ENCODE assay signal across 8 mouse cellular contexts in the genomic region with DNA sequence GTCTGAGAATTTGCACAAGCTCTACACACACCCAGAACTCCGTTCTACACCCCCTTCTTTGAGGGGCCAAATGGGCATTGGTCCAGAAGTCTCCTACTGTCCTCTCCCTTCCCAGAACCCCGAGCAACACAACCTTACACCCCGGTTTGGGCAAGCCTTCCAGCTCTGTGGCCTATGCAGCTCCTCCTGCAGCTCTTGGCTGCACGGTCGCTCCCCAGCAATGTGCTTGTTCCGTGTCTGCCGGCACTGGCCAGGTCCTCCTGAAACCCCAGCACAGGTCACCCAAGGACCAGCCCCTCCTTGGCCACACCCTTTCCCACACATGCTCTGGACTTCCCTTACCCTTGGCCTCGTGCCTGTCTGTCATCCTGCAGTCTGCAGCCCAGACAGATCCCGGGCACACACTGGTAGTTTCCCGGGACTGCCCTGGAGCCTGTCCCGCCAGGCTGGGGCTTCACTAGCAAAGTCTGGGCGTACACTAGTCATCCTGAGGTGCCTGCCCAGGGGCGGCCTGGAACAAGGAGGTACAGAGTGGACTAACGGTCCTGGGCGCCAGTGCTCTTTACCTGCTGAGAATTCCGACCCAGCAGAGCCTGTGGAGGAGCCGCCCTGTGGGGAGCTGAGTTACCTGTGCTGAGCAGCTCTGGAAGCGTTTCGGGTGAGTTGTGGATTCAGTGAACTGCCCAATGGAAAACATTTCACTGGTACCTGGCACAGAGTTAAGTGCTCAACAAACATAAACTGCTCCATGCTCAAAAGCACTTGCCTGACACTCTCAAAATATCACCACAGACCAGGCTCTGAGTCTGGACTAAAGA. TPM values are rescaled to one million over a fixed set of nuclear protein-coding genes. Genes with fewer than 3 reads are reported as not detected.
DNase-seq lines count a peak whose midpoint lies in the region; ATAC-seq and TF ChIP-seq lines count a peak whose summit lies in the region.

No protein-coding gene starts in this region.

- peaks cover 4% of the 10 kb centered on the region; the same call in 1 of the 2 replicates for H3K36me3 ChIP-seq in limb, embryonic 15.5 days
- H3K36me3 ChIP-seq in stomach, postnatal 0 days (ENCODE audit: control insufficient read depth, insufficient read depth, low read length), result 0 out of 2 replicates have a peak, but pooled peaks cover 2% of the 10 kb centered on the region

- H3K27ac ChIP-seq in limb, embryonic 15.5 days, result peak overlapping the region; percentile 79
- H3K27ac ChIP-seq in stomach, postnatal 0 days (replicated peaks), result peak overlapping the region; percentile 79

- H3K4me2 ChIP-seq in limb, embryonic 15.5 days, result peak overlapping the region; percentile 20; the same call in 1 of the 2 replicates
- peak overlapping the region; percentile 26 for H3K4me2 ChIP-seq in stomach, postnatal 0 days (replicated peaks; ENCODE audit: low read depth)

- no peak for TF ChIP-seq CTCF in stomach, postnatal 0 days (IDR thresholded peaks at IDR 0.05; ENCODE audit: low read depth)

- TF ChIP-seq EP300 in stomach, postnatal 0 days (optimal IDR thresholded peaks at IDR 0.05), result no peak

- no peaks in the 10 kb centered on the region for H3K27me3 ChIP-seq in limb, embryonic 15.5 days
- H3K27me3 ChIP-seq in stomach, postnatal 0 days (ENCODE audit: control insufficient read depth, insufficient read depth, low read length), result no peaks in the 10 kb centered on the region

- ATAC-seq in limb, embryonic 15.5 days (ENCODE audit: insufficient number of reproducible peaks, low FRiP score, low TSS enrichment, low read depth), result no peak
- ATAC-seq in stomach, postnatal 0 days (ENCODE audit: low FRiP score, low TSS enrichment), result peak; percentile 70

- peaks cover 95% of the 10 kb centered on the region for H3K4me1 ChIP-seq in limb, embryonic 15.5 days
- H3K4me1 ChIP-seq in stomach, postnatal 0 days (replicated peaks; ENCODE audit: control insufficient read depth, insufficient read depth), result peaks cover 39% of the 10 kb centered on the region

- intact Hi-C loops in heart, postnatal 14 days (cut with DNase I), result loop anchor here (5.0 kb wide), 1 partner anchor 39 kb away; no protein-coding TSS in a partner anchor

- WGBS in limb, embryonic 15.5 days, result 46% methylated on average over 19 of the region's 19 CpGs
- 30% methylated on average over 19 of the region's 19 CpGs for WGBS in stomach, postnatal 0 days

- no peaks in the 10 kb centered on the region for H3K9me3 ChIP-seq in limb, embryonic 15.5 days
- H3K9me3 ChIP-seq in stomach, postnatal 0 days (ENCODE audit: control insufficient read depth, low read length), result no peaks in the 10 kb centered on the region

- H3K9ac ChIP-seq in limb, embryonic 15.5 days, result no peak overlapping the region
- H3K9ac ChIP-seq in stomach, postnatal 0 days (ENCODE audit: low read length), result peak overlapping the region; percentile 18; the same call in 1 of the 2 replicates

- peak; percentile 35 for DNase-seq in ovary, postnatal 36 days (ENCODE audit: low spot score)
- no peak for DNase-seq in ovary, adult 18-20 months (ENCODE audit: low spot score)
- DNase-seq in fibroblast of lung, adult 2 months (ENCODE audit: low read depth), result peak; percentile 77
- DNase-seq in heart, postnatal 14 days, result peak; percentile 63 to 77
- peak; percentile 70 for DNase-seq in stomach, postnatal 0 days (ENCODE audit: low spot score)
- no peak for DNase-seq in right cerebral cortex, adult 18-20 months
- no peak for DNase-seq in layer of hippocampus, postnatal 14 days (ENCODE audit: low spot score in 2 of 2)

- no peak overlapping the region for H3K4me3 ChIP-seq in limb, embryonic 15.5 days
- H3K4me3 ChIP-seq in stomach, postnatal 0 days (ENCODE audit: low read depth, low read length), result no peak overlapping the region

RNA-seq across cellular contexts. Expression of gene H2afy, which starts 22.5 kb away (rescaled TPM):
- total RNA-seq in heart, postnatal 14 days (2021), result 10 to 100 TPM; 68.3 to 68.5 TPM
- 242 and 272 TPM in 2 replicates for polyA plus RNA-seq in limb, embryonic 15.5 days (2015; fragmentation: Nextera tagmentation; extraction: Ambion mirVana)
- 150 and 157 TPM in 2 replicates for polyA plus RNA-seq in stomach, postnatal 0 days (2015; fragmentation: Nextera tagmentation; extraction: Ambion mirVana)
- 100 to 1,000 TPM; 127 to 133 TPM for total RNA-seq in layer of hippocampus, postnatal 14 days (2021)

Comparison
In these comparisons a context has a peak if more than half of its experiments do, and no peak if none do; other contexts are left out.
1. DNase-seq: peak in ovary, postnatal 36 days (single experiment), fibroblast of lung, adult 2 months (single experiment), heart, postnatal 14 days (2 of 2) and stomach, postnatal 0 days (single experiment); none in ovary, adult 18-20 months (single experiment), right cerebral cortex, adult 18-20 months (single experiment) and layer of hippocampus, postnatal 14 days (0 of 2).